Mouse (Mus musculus) forebrain, embryonic 15.5 days (tissue): ENCODE measurements around the gene Pcbp4. TPM values are rescaled to one million over a fixed set of nuclear protein-coding genes. Genes with fewer than 3 reads are reported as not detected.
"Not testable (repeated sequence)": the region's sequence is repeated elsewhere in the genome, so short reads cannot be mapped to it uniquely, and the experiment has no call there.

ENCODE experiments used
- ATAC-seq: fragments of 200-750 bp; cut with Nextera tagmentation; replicated peaks from 2 replicates; pipeline ENCODE4 v1.8.0; 2017; ENCODE audit warnings: mild to moderate bottlenecking, moderate TSS enrichment, moderate library complexity
- H3K27ac ChIP-seq: fragments of 300-500 bp; sonication (generic); replicated peaks from 2 replicates; pipeline ENCODE4 v1.5.1; 2015; ENCODE audit warnings: mild to moderate bottlenecking, inconsistent platforms
- H3K27me3 ChIP-seq: fragments of 300-500 bp; sonication (generic); 2 replicates; pipeline ENCODE4 v1.6.1; 2015; ENCODE audit warnings: inconsistent platforms
- H3K36me3 ChIP-seq: fragments of 300-500 bp; sonication (generic); 2 replicates; pipeline ENCODE4 v1.6.1; 2015; ENCODE audit warnings: mild to moderate bottlenecking, inconsistent platforms
- H3K4me1 ChIP-seq: fragments of 300-500 bp; sonication (generic); 2 replicates; pipeline ENCODE4 v1.6.1; 2015; ENCODE audit warnings: inconsistent platforms
- H3K4me2 ChIP-seq: fragments of 300-500 bp; sonication (generic); replicated peaks from 2 replicates; pipeline ENCODE4 v1.6.1; 2015; ENCODE audit warnings: mild to moderate bottlenecking, inconsistent platforms
- H3K4me3 ChIP-seq: fragments of 300-500 bp; sonication (generic); 2 replicates; pipeline ENCODE4 v1.5.1; 2015; ENCODE audit warnings: mild to moderate bottlenecking, inconsistent platforms
- H3K9ac ChIP-seq: fragments of 300-500 bp; sonication (generic); replicated peaks from 2 replicates; pipeline ENCODE4 v1.6.1; 2015; ENCODE audit warnings: mild to moderate bottlenecking, inconsistent platforms
- H3K9me3 ChIP-seq: fragments of 300-500 bp; sonication (generic); 2 replicates; pipeline ENCODE4 v1.6.1; 2016; ENCODE audit warnings: inconsistent platforms
- WGBS: fragments of 180-500 bp; shearing (Covaris S2); methylation state at CpG from one replicate; pipeline ENCODE4 v1.1.7; 2015; ENCODE audit warnings: mixed read lengths; 5-methylcytosine and 5-hydroxymethylcytosine counted together
- polyA plus RNA-seq: library from polyadenylated mRNA; unstranded; fragments of >200 nt; fragmentation: Nextera tagmentation; extraction: Ambion mirVana; gene quantifications from 2 replicates; pipeline ENCODE4 v1.2.1, GENCODE M21; 2015

Pcbp4 gene
- polyA plus RNA-seq, 1 experiment from 2014 or later, result 251 TPM

DNA sequence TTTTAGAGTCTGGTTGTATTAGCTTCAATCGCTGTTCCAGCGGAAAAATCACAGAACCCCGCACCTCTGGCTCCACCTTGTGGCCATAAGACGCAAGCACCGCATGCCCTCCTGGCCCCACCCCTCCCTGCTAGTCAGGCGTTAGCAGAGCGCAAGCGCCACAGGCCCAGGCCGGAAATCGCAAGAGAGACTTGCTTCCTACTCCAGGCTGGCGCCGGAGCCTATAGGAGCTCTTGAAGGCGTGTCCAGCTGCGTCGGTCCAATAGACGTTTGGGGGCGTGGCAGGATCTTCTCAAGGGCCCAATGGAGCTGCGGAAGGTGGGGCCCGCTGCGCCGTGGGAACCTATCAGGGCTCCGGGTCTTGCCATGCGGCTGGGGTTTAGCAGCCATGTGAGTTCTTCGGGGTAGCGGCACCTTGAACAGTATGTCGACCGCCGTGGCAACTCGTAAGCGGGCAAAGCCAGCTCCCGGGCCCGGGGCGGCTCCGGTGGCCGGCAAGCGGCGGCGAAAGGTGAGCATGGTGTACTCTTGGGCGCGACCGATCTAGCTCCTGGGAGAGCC lies 23.9 kb downstream of the Pcbp4 start, which contains the start of gene Parp3:
Gene Parp3 (minus strand): TSS at position 26 of the 561 bp plus-strand sequence.
- Histone ChIP-seq H3K4me1 (peaks cover 32% of the 10 kb centered on the region), H3K9ac (peak within 1 kb of the TSS; percentile 50), H3K27me3 (no peaks in the 10 kb centered on the region), H3K27ac (peak within 1 kb of the TSS; percentile 40; the same call in 1 of the 2 replicates), H3K36me3 (no peaks in the 10 kb centered on the region; the same call in 1 of the 2 replicates), H3K4me2 (peak within 1 kb of the TSS; percentile 79), H3K4me3 (peak within 1 kb of the TSS; percentile 67), H3K9me3 (no peaks in the 10 kb centered on the region)
- WGBS, result under 1% methylated on average over 41 of the region's 41 CpGs
- ATAC-seq, result peak; percentile 98

DNA sequence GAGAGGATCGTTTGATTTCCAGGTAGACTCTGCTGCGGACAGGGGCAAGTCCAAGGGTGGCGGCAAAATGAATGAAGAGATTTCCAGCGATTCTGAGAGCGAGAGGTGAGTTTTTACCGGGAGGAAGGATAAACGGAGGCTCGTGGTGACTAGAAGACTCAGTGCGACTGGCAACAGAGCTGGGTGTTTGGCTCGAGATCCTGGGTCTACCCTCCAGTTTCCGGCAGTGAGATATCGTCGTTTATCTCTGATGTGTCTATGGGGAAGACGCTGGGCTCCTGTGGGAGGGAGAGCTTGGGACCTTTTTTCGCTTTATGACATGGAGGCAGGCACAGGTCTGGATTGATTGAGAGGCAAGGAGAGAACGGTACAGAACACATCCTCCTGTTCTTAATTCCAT lies 24.6 kb downstream of the Pcbp4 start:
- ATAC-seq, result no peak
- Histone ChIP-seq H3K27me3 (no peaks in the 10 kb centered on the region), H3K9me3 (no peaks in the 10 kb centered on the region), H3K4me3 (peak overlapping the region; percentile 67), H3K4me1 (peaks cover 32% of the 10 kb centered on the region), H3K9ac (peak overlapping the region; percentile 50), H3K4me2 (peak overlapping the region; percentile 79), H3K36me3 (peaks cover under 1% of the 10 kb centered on the region; the same call in 1 of the 2 replicates), H3K27ac (no peak overlapping the region)
- WGBS, result 4% methylated on average over 16 of the region's 16 CpGs

DNA sequence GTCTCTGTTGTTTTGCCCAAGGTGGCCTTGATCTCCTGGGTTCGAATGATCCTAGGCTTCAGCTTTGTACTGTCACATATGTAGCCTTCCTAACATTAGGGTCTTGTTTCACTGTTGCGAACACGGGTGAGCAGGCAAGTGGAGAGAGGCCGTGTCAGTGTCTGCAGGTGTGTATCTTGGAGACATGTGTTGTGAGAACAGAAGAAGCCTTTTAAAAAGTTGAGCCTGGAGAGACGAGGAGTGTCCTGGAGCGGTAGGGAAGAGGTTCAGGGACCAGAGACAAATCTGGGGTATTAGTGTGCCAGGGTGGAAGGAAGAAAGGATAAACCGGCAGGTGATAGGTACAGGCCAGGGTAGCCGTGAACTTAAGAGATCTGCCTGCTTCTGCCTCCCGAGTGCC lies 25.0 kb downstream of the Pcbp4 start:
- WGBS, result 84% methylated on average over 9 of the region's 9 CpGs

GRCm38 (mm10) chr9:106480541-106480940 lies 27.4 kb downstream of the Pcbp4 start:
- ATAC-seq, result no peak
- Histone ChIP-seq H3K27me3 (no peaks in the 10 kb centered on the region), H3K4me1 (peaks cover 23% of the 10 kb centered on the region), H3K9me3 (no peaks in the 10 kb centered on the region), H3K4me3 (no peak overlapping the region), H3K27ac (no peak overlapping the region), H3K9ac (no peak overlapping the region), H3K4me2 (no peak overlapping the region), H3K36me3 (peaks cover 24% of the 10 kb centered on the region)
- 97% methylated on average over 7 of the region's 7 CpGs for WGBS

More for the DNA sequence above, 25.0 kb downstream of the Pcbp4 start:
- Histone ChIP-seq H3K9me3 (no peaks in the 10 kb centered on the region), H3K4me2 (peak overlapping the region; percentile 79), H3K27me3 (no peaks in the 10 kb centered on the region), H3K27ac (no peak overlapping the region), H3K36me3 (peaks cover 5% of the 10 kb centered on the region), H3K4me3 (peak overlapping the region; percentile 67), H3K9ac (peak overlapping the region; percentile 50), H3K4me1 (peaks cover 32% of the 10 kb centered on the region)
- ATAC-seq, result no peak

DNA sequence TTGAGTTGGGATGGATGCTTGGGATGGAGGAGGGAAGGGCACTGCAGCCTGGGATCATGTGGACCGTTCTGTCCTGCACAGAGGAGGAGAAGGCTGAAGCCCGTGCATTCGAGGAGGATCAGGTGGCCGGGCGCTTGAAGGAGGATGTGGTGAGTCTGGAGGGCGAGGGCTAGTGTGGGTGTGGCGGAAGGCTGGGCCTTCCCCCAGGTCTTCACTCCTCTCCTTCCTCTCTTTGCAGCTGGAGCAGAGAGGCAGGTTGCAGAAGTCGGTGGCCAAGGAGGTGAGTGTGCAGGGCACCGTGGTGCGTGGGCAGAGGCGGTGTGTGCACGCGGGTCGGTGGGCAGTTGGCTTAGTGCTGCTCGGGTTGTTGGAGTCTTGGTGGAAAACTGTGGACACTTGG lies 28.0 kb downstream of the Pcbp4 start:
- Histone ChIP-seq H3K27ac (no peak overlapping the region), H3K4me3 (no peak overlapping the region), H3K9ac (no peak overlapping the region), H3K4me1 (peaks cover 22% of the 10 kb centered on the region), H3K9me3 (no peaks in the 10 kb centered on the region), H3K27me3 (no peaks in the 10 kb centered on the region), H3K4me2 (no peak overlapping the region), H3K36me3 (peaks cover 24% of the 10 kb centered on the region)
- no peak for ATAC-seq
- WGBS, result 95% methylated on average over 15 of the region's 15 CpGs

GRCm38 (mm10) chr9:106481676-106482075 lies 28.6 kb downstream of the Pcbp4 start:
- ATAC-seq, result no peak
- no peak overlapping the region for H3K9ac ChIP-seq
- no peaks in the 10 kb centered on the region for H3K27me3 ChIP-seq
- WGBS, result 92% methylated on average over 13 of the region's 13 CpGs
- no peak overlapping the region for H3K4me3 ChIP-seq
- no peak overlapping the region for H3K4me2 ChIP-seq
- peaks cover 16% of the 10 kb centered on the region for H3K4me1 ChIP-seq
- H3K27ac ChIP-seq, result no peak overlapping the region
- peaks cover 27% of the 10 kb centered on the region for H3K36me3 ChIP-seq
- no peaks in the 10 kb centered on the region for H3K9me3 ChIP-seq

- Histone ChIP-seq H3K36me3 (peaks cover 27% of the 10 kb centered on the region), H3K27ac (no peak overlapping the region), H3K9me3 (no peaks in the 10 kb centered on the region), H3K4me3 (no peak overlapping the region), H3K9ac (no peak overlapping the region), H3K4me1 (peaks cover 13% of the 10 kb centered on the region), H3K27me3 (no peaks in the 10 kb centered on the region), H3K4me2 (no peak overlapping the region)
- no peak for ATAC-seq
- 89% methylated on average over 17 of the region's 17 CpGs for WGBS
These were observed 29.6 kb downstream of the Pcbp4 start for GRCm38 (mm10) chr9:106482578-106483115.

- no peak overlapping the region for H3K4me2 ChIP-seq
- ATAC-seq, result no peak
- peaks cover 8% of the 10 kb centered on the region for H3K4me1 ChIP-seq
- no peak overlapping the region for H3K27ac ChIP-seq
- no peaks in the 10 kb centered on the region for H3K27me3 ChIP-seq
- WGBS, result 95% methylated on average over 10 of the region's 10 CpGs
- H3K9ac ChIP-seq, result no peak overlapping the region
- H3K4me3 ChIP-seq, result no peak overlapping the region
- no peaks in the 10 kb centered on the region for H3K9me3 ChIP-seq
- H3K36me3 ChIP-seq, result peaks cover 27% of the 10 kb centered on the region
These were observed 30.0 kb downstream of the Pcbp4 start for GRCm38 (mm10) chr9:106483136-106483535.

DNA sequence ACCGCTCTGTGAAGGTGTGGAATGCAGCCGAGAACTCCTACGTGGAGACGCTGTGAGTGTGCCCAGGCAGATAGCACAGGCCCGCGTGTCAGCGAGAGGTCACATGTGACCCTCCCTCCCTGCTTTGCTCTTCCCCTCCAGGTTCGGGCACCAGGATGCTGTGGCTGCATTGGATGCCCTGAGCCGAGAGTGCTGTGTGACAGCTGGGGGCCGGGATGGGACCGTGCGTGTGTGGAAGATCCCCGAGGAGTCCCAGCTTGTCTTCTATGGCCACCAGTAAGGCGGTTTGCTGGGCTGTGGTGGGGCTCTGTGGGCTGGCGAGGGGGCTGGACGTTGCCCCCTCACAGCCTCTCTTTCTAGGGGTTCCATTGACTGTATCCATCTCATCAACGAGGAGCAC lies 30.5 kb downstream of the Pcbp4 start:
- no peaks in the 10 kb centered on the region for H3K9me3 ChIP-seq
- H3K4me1 ChIP-seq, result peaks cover 3% of the 10 kb centered on the region; the same call in 1 of the 2 replicates
- no peak overlapping the region for H3K27ac ChIP-seq
- H3K9ac ChIP-seq, result no peak overlapping the region
- ATAC-seq, result no peak
- H3K4me3 ChIP-seq, result no peak overlapping the region
- peaks cover 27% of the 10 kb centered on the region for H3K36me3 ChIP-seq
- H3K27me3 ChIP-seq, result no peaks in the 10 kb centered on the region
- 94% methylated on average over 17 of the region's 17 CpGs for WGBS
- no peak overlapping the region for H3K4me2 ChIP-seq

DNA sequence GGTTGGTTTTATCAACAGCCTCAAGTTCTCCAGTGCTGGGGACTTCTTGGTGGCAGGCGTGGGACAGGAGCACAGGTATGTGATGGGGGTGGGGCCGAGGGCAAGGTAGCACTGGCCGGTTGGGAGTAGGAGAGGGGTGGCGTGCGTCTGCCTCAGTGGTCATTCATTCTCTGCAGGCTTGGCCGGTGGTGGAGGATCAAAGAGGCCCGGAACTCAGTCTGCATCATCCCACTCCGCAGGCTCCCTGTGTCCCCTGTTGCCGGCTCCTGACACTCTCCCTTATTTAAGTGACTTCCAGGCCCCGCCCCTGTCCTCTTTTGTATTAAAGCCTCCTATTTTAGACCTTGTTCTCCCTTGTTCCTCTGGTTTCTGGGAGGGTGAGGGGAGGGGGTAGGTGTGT lies 32.0 kb downstream of the Pcbp4 start:
- 73% methylated on average over 10 of the region's 10 CpGs for WGBS

DNA sequence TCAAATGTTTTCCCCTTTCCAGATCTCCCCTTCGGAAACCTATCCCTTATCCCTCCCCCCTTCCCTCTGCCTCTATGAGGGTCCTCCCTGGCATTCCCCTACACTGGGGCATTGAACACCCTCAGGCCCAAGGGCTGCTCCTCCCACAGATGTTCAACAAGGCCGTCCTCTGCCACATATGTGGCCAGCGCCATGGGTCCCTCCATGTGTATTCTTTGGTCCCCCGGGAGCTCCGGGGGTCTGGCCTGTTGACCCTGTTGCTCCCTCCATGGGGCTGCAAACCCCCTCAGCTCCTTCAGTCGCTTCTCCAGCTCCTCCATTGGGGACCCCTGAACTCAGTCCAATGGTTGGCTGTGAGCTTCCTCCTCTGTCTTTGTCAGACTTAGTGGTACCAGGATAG lies 34.5 kb downstream of the Pcbp4 start:
- H3K36me3 ChIP-seq, result peaks cover 27% of the 10 kb centered on the region
- not testable (repeated sequence) for ATAC-seq
- WGBS, result 91% methylated on average over 6 of the region's 6 CpGs

More for the DNA sequence above, 32.0 kb downstream of the Pcbp4 start:
- no peak for ATAC-seq
- no peaks in the 10 kb centered on the region for H3K4me1 ChIP-seq
- no peak overlapping the region for H3K27ac ChIP-seq
- no peaks in the 10 kb centered on the region for H3K9me3 ChIP-seq
- peaks cover 27% of the 10 kb centered on the region for H3K36me3 ChIP-seq
- H3K4me3 ChIP-seq, result no peak overlapping the region
- no peaks in the 10 kb centered on the region for H3K27me3 ChIP-seq
- H3K9ac ChIP-seq, result no peak overlapping the region
- no peak overlapping the region for H3K4me2 ChIP-seq

DNA sequence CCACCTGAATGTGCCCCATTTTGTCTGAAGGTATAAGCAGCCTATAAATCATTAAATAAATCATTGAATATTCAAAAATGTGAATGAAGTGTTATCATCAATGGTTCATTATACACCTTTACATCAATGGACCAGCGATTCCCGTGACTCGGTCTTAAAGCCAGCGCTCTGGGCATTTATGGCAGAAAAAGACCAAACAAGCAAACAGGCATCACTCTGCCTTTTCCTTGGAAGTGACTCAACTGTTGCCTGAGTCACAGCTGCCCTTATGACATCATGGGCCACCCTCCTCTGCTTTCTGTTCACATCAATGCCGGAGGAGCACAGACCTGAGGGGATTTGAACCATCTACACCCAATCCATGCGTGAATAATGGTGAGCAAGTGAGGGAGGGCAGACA lies 46.6 kb downstream of the Pcbp4 start, which contains the start of gene Iqcf1:
Gene Iqcf1 (plus strand): TSS at position 301 of the 400 bp plus-strand sequence.
- ATAC-seq, result no peak
- no peak within 1 kb of the TSS for H3K4me2 ChIP-seq
- no peak within 1 kb of the TSS for H3K4me3 ChIP-seq
- no peaks in the 10 kb centered on the region for H3K4me1 ChIP-seq
- 93% methylated on average over 6 of the region's 6 CpGs for WGBS
- no peaks in the 10 kb centered on the region for H3K36me3 ChIP-seq
- H3K9me3 ChIP-seq, result no peaks in the 10 kb centered on the region
- H3K27me3 ChIP-seq, result no peaks in the 10 kb centered on the region
- H3K27ac ChIP-seq, result no peak within 1 kb of the TSS
- no peak within 1 kb of the TSS for H3K9ac ChIP-seq

More for the DNA sequence above, 34.5 kb downstream of the Pcbp4 start:
- not testable (repeated sequence) for H3K4me2 ChIP-seq, H3K27ac ChIP-seq, H3K27me3 ChIP-seq, H3K9me3 ChIP-seq, H3K9ac ChIP-seq, H3K4me1 ChIP-seq, H3K4me3 ChIP-seq
